Mouse (Mus musculus) MEL (cell line): ENCODE data around the gene Fastk. TPM values are rescaled to one million over a fixed set of nuclear protein-coding genes. Genes with fewer than 3 reads are reported as not detected.
A peak's percentile ranks its signal among the peaks of the same experiment; 100 is the strongest.
"Not testable (repeated sequence)": the region's sequence is repeated elsewhere in the genome, so short reads cannot be mapped to it uniquely, and the experiment has no call there.

Source experiments
- DNase-seq: peaks from one replicate; pipeline ENCODE4 v3.0.0; 2011; ENCODE audit warnings: low read depth, low spot score
- H3K27ac ChIP-seq: 2 replicates; pipeline ENCODE4 v1.5.1; 2012; ENCODE audit warnings: low read depth, mild to moderate bottlenecking, control low read depth, low read length, moderate library complexity; ENCODE audit not compliant: control insufficient read depth
- H3K27me3 ChIP-seq, 2 experiments: fragments of 150-350 bp in 1 of 2; sonication (generic) in 1 of 2; 2 replicates each; pipeline ENCODE4 v1.6.1; 2012; ENCODE audit warnings: low read length in 2 of 2, mild to moderate bottlenecking in 2 of 2, improper control_type of control experiment in 1 of 2, moderate library complexity in 1 of 2; ENCODE audit not compliant: insufficient read depth in 2 of 2, control insufficient read depth in 1 of 2
- H3K36me3 ChIP-seq, 2 experiments: 2 replicates each; pipeline ENCODE4 v1.6.1; 2012 to 2014; ENCODE audit warnings: low read length in 2 of 2, improper control_type of control experiment in 1 of 2, inconsistent platforms in 1 of 2, mild to moderate bottlenecking in 1 of 2; ENCODE audit not compliant: insufficient read depth in 2 of 2, control insufficient read depth in 1 of 2
- H3K4me1 ChIP-seq, 2 experiments: fragments of 150-350 bp in 1 of 2; sonication (generic) in 1 of 2; 2 replicates each; pipeline ENCODE4 v1.6.1; 2012; ENCODE audit warnings: low read length in 2 of 2, improper control_type of control experiment in 1 of 2, mild to moderate bottlenecking in 1 of 2; ENCODE audit not compliant: insufficient read depth in 2 of 2, control insufficient read depth in 1 of 2
- H3K4me3 ChIP-seq, 2 experiments: fragments of 150-350 bp in 1 of 2; sonication (generic) in 1 of 2; 2 replicates each; pipeline ENCODE4 v1.5.1; 2012; ENCODE audit warnings: low read depth in 2 of 2, low read length in 2 of 2, mild to moderate bottlenecking in 2 of 2, moderate library complexity in 2 of 2, control low read depth in 1 of 2, improper control_type of control experiment in 1 of 2; ENCODE audit not compliant: control insufficient read depth in 1 of 2, insufficient read depth in 1 of 2
- H3K79me2 ChIP-seq: 2 replicates; pipeline ENCODE4 v1.6.1; 2012; ENCODE audit warnings: mild to moderate bottlenecking, low read length, moderate library complexity; ENCODE audit not compliant: control insufficient read depth, poor library complexity, insufficient read depth
- H3K9ac ChIP-seq: 2 replicates; pipeline ENCODE4 v1.6.1; 2012; ENCODE audit warnings: low read depth, mild to moderate bottlenecking, control low read depth, low read length, moderate library complexity; ENCODE audit not compliant: control insufficient read depth, poor library complexity, severe bottlenecking
- H3K9me3 ChIP-seq: fragments of 150-350 bp; sonication (generic); replicated peaks from 2 replicates; pipeline ENCODE4 v1.6.1; 2012; ENCODE audit warnings: mild to moderate bottlenecking, low read length, improper control_type of control experiment, moderate library complexity; ENCODE audit not compliant: insufficient read depth
- BHLHE40 ChIP-seq: IDR thresholded peaks from 2 replicates; pipeline ENCODE4 v1.6.1; 2012; ENCODE audit warnings: low read depth, mild to moderate bottlenecking, inconsistent platforms, low read length, improper control_type of control experiment, borderline replicate concordance
- CHD1 ChIP-seq: IDR thresholded peaks from 2 replicates; pipeline ENCODE4 v1.6.1; 2012; ENCODE audit warnings: low read depth, mild to moderate bottlenecking, inconsistent platforms, low read length, improper control_type of control experiment
- CTCF ChIP-seq, 3 experiments: IDR thresholded peaks in 2 of 3; conservative IDR thresholded peaks in 1 of 3; 2 replicates each; pipeline ENCODE4 v1.5.1; 2011 to 2012; ENCODE audit warnings: low read length in 3 of 3, low read depth in 2 of 3, mild to moderate bottlenecking in 2 of 3, improper control_type of control experiment in 1 of 3, inconsistent platforms in 1 of 3, mixed read lengths in 1 of 3, moderate library complexity in 1 of 3; ENCODE audit not compliant: control insufficient read depth in 1 of 3, insufficient read depth in 1 of 3, poor library complexity in 1 of 3, severe bottlenecking in 1 of 3
- E2F4 ChIP-seq: IDR thresholded peaks from 2 replicates; pipeline ENCODE4 v1.6.1; 2011; ENCODE audit warnings: low read depth, low read length, improper control_type of control experiment, borderline replicate concordance
- ETS1 ChIP-seq: IDR thresholded peaks from 2 replicates; pipeline ENCODE4 v1.6.1; 2012; ENCODE audit warnings: low read depth, mild to moderate bottlenecking, inconsistent platforms, low read length, improper control_type of control experiment, moderate library complexity
- GABPA ChIP-seq: IDR thresholded peaks from 2 replicates; pipeline ENCODE4 v1.6.1; 2012; ENCODE audit warnings: low read depth, mild to moderate bottlenecking, inconsistent platforms, low read length, improper control_type of control experiment, moderate library complexity
- GATA1 ChIP-seq: IDR thresholded peaks from 2 replicates; pipeline ENCODE4 v1.6.1; 2011; ENCODE audit warnings: low read depth, low read length, improper control_type of control experiment
- MAFK ChIP-seq: IDR thresholded peaks from 2 replicates; pipeline ENCODE4 v1.6.1; 2011; ENCODE audit warnings: low read depth, mild to moderate bottlenecking, low read length, improper control_type of control experiment, borderline replicate concordance
- MEF2A ChIP-seq: IDR thresholded peaks from 2 replicates; pipeline ENCODE4 v1.6.1; 2014; ENCODE audit warnings: low read depth, mild to moderate bottlenecking, inconsistent platforms, low read length, improper control_type of control experiment; ENCODE audit not compliant: poor library complexity, insufficient replicate concordance, severe bottlenecking; ENCODE audit errors: extremely low read depth
- MXI1 ChIP-seq: IDR thresholded peaks from 2 replicates; pipeline ENCODE4 v1.6.1; 2011; ENCODE audit warnings: mild to moderate bottlenecking, low read depth, low read length, improper control_type of control experiment
- MYB ChIP-seq: IDR thresholded peaks from 2 replicates; pipeline ENCODE4 v1.6.1; 2011; ENCODE audit warnings: mild to moderate bottlenecking, low read depth, low read length, improper control_type of control experiment
- MYC ChIP-seq: IDR thresholded peaks from 2 replicates; pipeline ENCODE4 v1.6.1; 2011; ENCODE audit warnings: low read depth, mild to moderate bottlenecking, low read length, improper control_type of control experiment, moderate library complexity
- NELFE ChIP-seq: IDR thresholded peaks from 2 replicates; pipeline ENCODE4 v1.6.1; 2011; ENCODE audit warnings: low read depth, low read length, improper control_type of control experiment
- POLR2A ChIP-seq, 2 experiments: IDR thresholded peaks; 2 replicates each; pipeline ENCODE4 v1.6.1; 2011 to 2012; ENCODE audit warnings: low read length in 2 of 2, mild to moderate bottlenecking in 2 of 2, control low read depth in 1 of 2, improper control_type of control experiment in 1 of 2, low read depth in 1 of 2, moderate library complexity in 1 of 2; ENCODE audit not compliant: control insufficient read depth in 1 of 2, insufficient read depth in 1 of 2, poor library complexity in 1 of 2
- POLR2AphosphoS2 ChIP-seq: IDR thresholded peaks from 2 replicates; pipeline ENCODE4 v1.6.1; 2011; ENCODE audit warnings: low read length, improper control_type of control experiment
- RAD21 ChIP-seq: IDR thresholded peaks from 2 replicates; pipeline ENCODE4 v1.6.1; 2011; ENCODE audit warnings: mild to moderate bottlenecking, low read depth, low read length, improper control_type of control experiment
- RCOR1 ChIP-seq: IDR thresholded peaks from 2 replicates; pipeline ENCODE4 v1.6.1; 2012; ENCODE audit warnings: low read depth, mild to moderate bottlenecking, inconsistent platforms, low read length, improper control_type of control experiment
- TAL1 ChIP-seq: IDR thresholded peaks from 2 replicates; pipeline ENCODE4 v1.6.1; 2012; ENCODE audit warnings: mild to moderate bottlenecking, inconsistent platforms, low read length, moderate library complexity, mixed read lengths
- TBP ChIP-seq: IDR thresholded peaks from 2 replicates; pipeline ENCODE4 v1.8.0; 2011; ENCODE audit warnings: low read depth, low read length, improper control_type of control experiment
- USF2 ChIP-seq, 2 experiments: IDR thresholded peaks; 2 replicates each; pipeline ENCODE4 v1.6.1; 2011 to 2012; ENCODE audit warnings: improper control_type of control experiment in 2 of 2, low read length in 2 of 2, borderline replicate concordance in 1 of 2, inconsistent platforms in 1 of 2, low read depth in 1 of 2, mild to moderate bottlenecking in 1 of 2; ENCODE audit not compliant: insufficient read depth in 1 of 2
- ZMIZ1 ChIP-seq: IDR thresholded peaks from 2 replicates; pipeline ENCODE4 v1.6.1; 2012; ENCODE audit warnings: low read depth, mild to moderate bottlenecking, inconsistent platforms, low read length, improper control_type of control experiment, moderate library complexity
- ZNF384 ChIP-seq: IDR thresholded peaks from 2 replicates; pipeline ENCODE4 v1.6.1; 2012; ENCODE audit warnings: low read depth, mild to moderate bottlenecking, inconsistent platforms, low read length, improper control_type of control experiment
- polyA plus RNA-seq, 2 experiments: library from polyadenylated mRNA; stranded (reverse) in 1 of 2; unstranded in 1 of 2; fragments of >175 nt in 1 of 2; fragments of >200 nt in 1 of 2; gene quantifications; 2 replicates each; pipeline versions ENCODE4 v1.2.1 to v1.2.4; 2012; ENCODE audit warnings: low replicate concordance in 2 of 2, low read depth in 1 of 2; ENCODE audit not compliant: insufficient read length in 2 of 2, insufficient read depth in 1 of 2, missing spikeins in 1 of 2
- total RNA-seq: library from RNA; depleted of rRNA; stranded (reverse); fragments of 300-350 nt; gene quantifications from 2 replicates; pipeline ENCODE4 v1.2.3, GENCODE M21; 2012

The Fastk gene
- total and polyA plus RNA-seq, 3 experiments: 111 to 273 (median 228) TPM

- no peak for DNase-seq
- no peak overlapping the region for H3K9ac ChIP-seq
- no peaks in the 10 kb centered on the region for H3K27me3 ChIP-seq
- H3K27ac ChIP-seq: no peak overlapping the region
- H3K4me1 ChIP-seq: peaks cover 12 to 18% of the 10 kb centered on the region in 2 experiments
- H3K36me3 ChIP-seq: peaks cover 2 to 18% of the 10 kb centered on the region in 2 experiments; a peak in 3 of 4 replicates
- H3K79me2 ChIP-seq: peaks cover 2% of the 10 kb centered on the region
- H3K4me3 ChIP-seq: no peak overlapping the region
- no peak for TF ChIP-seq RCOR1
- TF ChIP-seq BHLHE40: no peak
- TF ChIP-seq MXI1: no peak
- no peak for TF ChIP-seq TAL1
- no peak for TF ChIP-seq CHD1
- TF ChIP-seq POLR2AphosphoS2: no peak
- no peak for TF ChIP-seq POLR2A (IDR thresholded peaks at IDR 0.05; ENCODE audit: control insufficient read depth in 1 of 2, insufficient read depth in 1 of 2, low read depth in 1 of 2, low read length in 2 of 2, poor library complexity in 1 of 2)
- TF ChIP-seq ZNF384: no peak
- TF ChIP-seq MYC: no peak
- no peak for TF ChIP-seq USF2 (IDR thresholded peaks at IDR 0.05; ENCODE audit: borderline replicate concordance in 1 of 2, insufficient read depth in 1 of 2, low read depth in 1 of 2, low read length in 2 of 2)
- no peak for TF ChIP-seq MAFK
- no peak for TF ChIP-seq RAD21
- no peak for TF ChIP-seq NELFE
- TF ChIP-seq GABPA: no peak
- no peak for TF ChIP-seq E2F4
- no peak for TF ChIP-seq ETS1
- TF ChIP-seq MEF2A: no peak
- no peak for TF ChIP-seq ZMIZ1
- no peak for TF ChIP-seq GATA1
- no peak for TF ChIP-seq MYB
- no peaks in the 10 kb centered on the region for H3K9me3 ChIP-seq
These were observed 45.4 kb downstream of the Fastk start for GRCm38 (mm10) chr5:24399686-24400085.

GRCm38 (mm10) chr5:24396254-24396653, 48.8 kb downstream of the Fastk start:
- not testable (repeated sequence) for H3K9me3 ChIP-seq, H3K27me3 ChIP-seq
- peak; percentile 26; the same call in 1 of the 2 replicates for TF ChIP-seq TBP
- TF ChIP-seq ZNF384: peak; percentile 72
- TF ChIP-seq CTCF (IDR thresholded peaks at IDR 0.05 in 2 of 3, conservative IDR thresholded peaks at IDR 0.05 in 1 of 3; ENCODE audit: control insufficient read depth in 1 of 3, insufficient read depth in 1 of 3, low read depth in 2 of 3, low read length in 3 of 3, poor library complexity in 1 of 3, severe bottlenecking in 1 of 3): peak in 2 of 3 experiments; percentile 18 to 22; a peak in 2 of 6 replicates
- TF ChIP-seq, all 39 proteins: peak for 3; not testable (repeated sequence) for 36
- Histone ChIP-seq H3K4me1 (peaks cover 10 to 14% of the 10 kb centered on the region in 2 experiments), H3K36me3 (peaks cover 2 to 15% of the 10 kb centered on the region in 2 experiments; a peak in 3 of 4 replicates)
- not testable (repeated sequence) for DNase-seq, H3K79me2 ChIP-seq, H3K9ac ChIP-seq, H3K27ac ChIP-seq, H3K4me3 ChIP-seq
